Mouse (Mus musculus): ENCODE measurements at regions not wholly inside any gene's neighbourhood (a gene's known extent, or its start where the extent isn't known, plus 50 kb on each side); places are given as distances from the start of the nearest gene placed in this dataset.

- 6% methylated on average over 3 of the region's 3 CpGs for WGBS
- Histone ChIP-seq H3K9me3 (no peaks in the 10 kb centered on the region), H3K27ac (replicated peaks) (no peak overlapping the region), H3K4me1 (peaks cover 3% of the 10 kb centered on the region), H3K36me3 (no peaks in the 10 kb centered on the region), H3K4me2 (replicated peaks) (no peak overlapping the region), H3K27me3 (no peaks in the 10 kb centered on the region), H3K4me3 (no peak overlapping the region), H3K9ac (replicated peaks) (no peak overlapping the region)
- ATAC-seq (replicated peaks) = no peak
These were observed 535.3 kb upstream of the Adgrl3 start for GRCm38 (mm10) chr5:80484676-80485075.

- Histone ChIP-seq H3K4me2 (replicated peaks) (no peak overlapping the region), H3K9ac (replicated peaks) (no peak overlapping the region), H3K4me3 (no peak overlapping the region), H3K36me3 (no peaks in the 10 kb centered on the region), H3K9me3 (no peaks in the 10 kb centered on the region), H3K4me1 (peaks cover 3% of the 10 kb centered on the region), H3K27me3 (no peaks in the 10 kb centered on the region), H3K27ac (replicated peaks) (no peak overlapping the region)
- 33% methylated on average over 1 of the region's 1 CpGs for WGBS
- ATAC-seq (replicated peaks) = peak; percentile 55; the same call in 1 of the 2 replicates
These were observed 531.6 kb upstream of the Adgrl3 start for GRCm38 (mm10) chr5:80488332-80488731.

GRCm38 (mm10) chr5:80508672-80509071 is 511.3 kb upstream of the Adgrl3 start:
- 36% methylated on average over 2 of the region's 2 CpGs for WGBS
- Histone ChIP-seq H3K4me3 (no peak overlapping the region), H3K9ac (replicated peaks) (no peak overlapping the region), H3K4me1 (no peaks in the 10 kb centered on the region), H3K27ac (replicated peaks) (no peak overlapping the region), H3K4me2 (replicated peaks) (no peak overlapping the region), H3K9me3 (no peaks in the 10 kb centered on the region), H3K27me3 (no peaks in the 10 kb centered on the region), H3K36me3 (no peaks in the 10 kb centered on the region)
- ATAC-seq (replicated peaks) = peak; percentile 58; the same call in 1 of the 2 replicates

- ATAC-seq (replicated peaks) = no peak
- Histone ChIP-seq H3K27ac (replicated peaks) (no peak overlapping the region), H3K9me3 (no peaks in the 10 kb centered on the region), H3K4me3 (no peak overlapping the region), H3K4me1 (no peaks in the 10 kb centered on the region), H3K9ac (replicated peaks) (no peak overlapping the region), H3K36me3 (no peaks in the 10 kb centered on the region), H3K27me3 (no peaks in the 10 kb centered on the region), H3K4me2 (replicated peaks) (no peak overlapping the region)
- WGBS = 73% methylated on average over 1 of the region's 1 CpGs
These were observed 479.9 kb upstream of the Adgrl3 start for GRCm38 (mm10) chr5:80539997-80540396.

GRCm38 (mm10) chr5:80551673-80552072 is 468.3 kb upstream of the Adgrl3 start:
- Histone ChIP-seq H3K36me3 (no peaks in the 10 kb centered on the region), H3K4me2 (replicated peaks) (no peak overlapping the region), H3K9me3 (no peaks in the 10 kb centered on the region), H3K27ac (replicated peaks) (no peak overlapping the region), H3K4me1 (no peaks in the 10 kb centered on the region), H3K9ac (replicated peaks) (no peak overlapping the region), H3K4me3 (no peak overlapping the region), H3K27me3 (no peaks in the 10 kb centered on the region)
- ATAC-seq (replicated peaks) = no peak
- WGBS = 85% methylated on average over 7 of the region's 7 CpGs

GRCm38 (mm10) chr5:80578741-80579140 is 441.2 kb upstream of the Adgrl3 start:
- no peaks in the 10 kb centered on the region for H3K4me1 ChIP-seq
- no peaks in the 10 kb centered on the region for H3K27me3 ChIP-seq
- H3K9me3 ChIP-seq = no peaks in the 10 kb centered on the region
- H3K36me3 ChIP-seq = no peaks in the 10 kb centered on the region
- no peak for ATAC-seq (replicated peaks)
- H3K27ac ChIP-seq (replicated peaks) = no peak overlapping the region
- WGBS = 97% methylated on average over 1 of the region's 1 CpGs
- no peak overlapping the region for H3K9ac ChIP-seq (replicated peaks)
- no peak overlapping the region for H3K4me2 ChIP-seq (replicated peaks)
- no peak overlapping the region for H3K4me3 ChIP-seq

- Histone ChIP-seq H3K9ac (replicated peaks) (no peak overlapping the region), H3K36me3 (no peaks in the 10 kb centered on the region), H3K4me2 (replicated peaks) (no peak overlapping the region), H3K4me3 (no peak overlapping the region), H3K9me3 (no peaks in the 10 kb centered on the region), H3K4me1 (no peaks in the 10 kb centered on the region), H3K27me3 (no peaks in the 10 kb centered on the region), H3K27ac (replicated peaks) (no peak overlapping the region)
- ATAC-seq (replicated peaks) = no peak
- WGBS = 95% methylated on average over 3 of the region's 3 CpGs
These were observed 408.4 kb upstream of the Adgrl3 start for GRCm38 (mm10) chr5:80611571-80611970.

GRCm38 (mm10) chr5:80627225-80627624 is 392.7 kb upstream of the Adgrl3 start:
- Histone ChIP-seq H3K27me3 (no peaks in the 10 kb centered on the region), H3K4me2 (replicated peaks) (no peak overlapping the region), H3K9ac (replicated peaks) (no peak overlapping the region), H3K36me3 (no peaks in the 10 kb centered on the region), H3K4me1 (no peaks in the 10 kb centered on the region), H3K27ac (replicated peaks) (no peak overlapping the region), H3K9me3 (no peaks in the 10 kb centered on the region), H3K4me3 (no peak overlapping the region)
- 66% methylated on average over 3 of the region's 3 CpGs for WGBS
- 0 out of 2 replicates have a peak, but pooled peaks have one; percentile 61 for ATAC-seq (replicated peaks)

GRCm38 (mm10) chr5:80659043-80659442 is 360.9 kb upstream of the Adgrl3 start:
- peak; percentile 79 for ATAC-seq (replicated peaks)
- Histone ChIP-seq H3K27ac (replicated peaks) (no peak overlapping the region), H3K9ac (replicated peaks) (no peak overlapping the region)

GRCm38 (mm10) chr5:80659530-80659929 is 360.4 kb upstream of the Adgrl3 start:
- no peak overlapping the region for H3K4me3 ChIP-seq
- H3K36me3 ChIP-seq = no peaks in the 10 kb centered on the region
- no peak overlapping the region for H3K4me2 ChIP-seq (replicated peaks)
- no peaks in the 10 kb centered on the region for H3K9me3 ChIP-seq
- ATAC-seq (replicated peaks) = 0 out of 2 replicates have a peak, but pooled peaks have one; percentile 23
- H3K9ac ChIP-seq (replicated peaks) = no peak overlapping the region
- peaks cover 8% of the 10 kb centered on the region for H3K4me1 ChIP-seq
- WGBS = 33% methylated on average over 3 of the region's 3 CpGs
- no peak overlapping the region for H3K27ac ChIP-seq (replicated peaks)
- H3K27me3 ChIP-seq = no peaks in the 10 kb centered on the region

More at GRCm38 (mm10) chr5:80659043-80659442, 360.9 kb upstream of the Adgrl3 start:
- Histone ChIP-seq H3K27me3 (no peaks in the 10 kb centered on the region), H3K4me3 (no peak overlapping the region), H3K9me3 (no peaks in the 10 kb centered on the region), H3K36me3 (no peaks in the 10 kb centered on the region), H3K4me2 (replicated peaks) (no peak overlapping the region), H3K4me1 (peaks cover 8% of the 10 kb centered on the region)
- WGBS = 45% methylated on average over 5 of the region's 5 CpGs

- H3K9ac ChIP-seq (replicated peaks) = no peak overlapping the region
- no peak overlapping the region for H3K4me2 ChIP-seq (replicated peaks)
- H3K9me3 ChIP-seq = no peaks in the 10 kb centered on the region
- H3K27me3 ChIP-seq = no peaks in the 10 kb centered on the region
- no peaks in the 10 kb centered on the region for H3K36me3 ChIP-seq
- H3K4me3 ChIP-seq = no peak overlapping the region
- no peak overlapping the region for H3K27ac ChIP-seq (replicated peaks)
- no peaks in the 10 kb centered on the region for H3K4me1 ChIP-seq
- no peak for ATAC-seq (replicated peaks)
- WGBS = 86% methylated on average over 7 of the region's 7 CpGs
These were observed 349.5 kb upstream of the Adgrl3 start for GRCm38 (mm10) chr5:80670258-80670947.

- Histone ChIP-seq H3K4me2 (replicated peaks) (no peak overlapping the region), H3K4me1 (no peaks in the 10 kb centered on the region), H3K27ac (replicated peaks) (no peak overlapping the region), H3K27me3 (no peaks in the 10 kb centered on the region), H3K9me3 (no peaks in the 10 kb centered on the region), H3K9ac (replicated peaks) (no peak overlapping the region), H3K4me3 (no peak overlapping the region), H3K36me3 (no peaks in the 10 kb centered on the region)
- no peak for ATAC-seq (replicated peaks)
- 27% methylated on average over 2 of the region's 2 CpGs for WGBS
These were observed 336.5 kb upstream of the Adgrl3 start for GRCm38 (mm10) chr5:80683431-80683830.

- H3K27ac ChIP-seq (replicated peaks) = no peak overlapping the region
- ATAC-seq (replicated peaks) = no peak
These were observed 319.1 kb upstream of the Adgrl3 start for GRCm38 (mm10) chr5:80700848-80701247.

More at GRCm38 (mm10) chr5:80700848-80701247, 319.1 kb upstream of the Adgrl3 start:
- Histone ChIP-seq H3K4me1 (no peaks in the 10 kb centered on the region), H3K36me3 (no peaks in the 10 kb centered on the region), H3K9me3 (no peaks in the 10 kb centered on the region), H3K9ac (replicated peaks) (no peak overlapping the region), H3K27me3 (no peaks in the 10 kb centered on the region), H3K4me2 (replicated peaks) (no peak overlapping the region), H3K4me3 (no peak overlapping the region)
- 82% methylated on average over 2 of the region's 2 CpGs for WGBS

All from forebrain, embryonic 15.5 days (tissue).